9 mouse cellular contexts compared by ENCODE assay signal in genomic region chr11:103910993-103911585, GRCm38 (mm10). TPM values are rescaled to one million over a fixed set of nuclear protein-coding genes. Genes with fewer than 3 reads are reported as not detected.
DNase-seq lines count a peak whose midpoint lies in the region; ATAC-seq and TF ChIP-seq lines count a peak whose summit lies in the region.
"Had no signal": no experiment of that assay in that cellular context is flagged by ENCODE, and none has a peak within 500 bp of the region (broad histone marks: within the 10 kb centered on the region; RNA-seq: fewer than 3 reads in every experiment).

No protein-coding gene starts in this region.

- WGBS in liver, postnatal 0 days (ENCODE audit: insufficient replicate concordance), result 71% methylated on average over 7 of the region's 7 CpGs
- 70% methylated on average over 7 of the region's 7 CpGs for WGBS in liver, embryonic 11.5 days
- 38% methylated on average over 7 of the region's 7 CpGs for WGBS in midbrain, embryonic 14.5 days

- no peaks in the 10 kb centered on the region for H3K9me3 ChIP-seq in liver, postnatal 0 days (ENCODE audit: low read length)
- no peaks in the 10 kb centered on the region for H3K9me3 ChIP-seq in liver, embryonic 11.5 days (ENCODE audit: control insufficient read depth, low read length)
- no peaks in the 10 kb centered on the region for H3K9me3 ChIP-seq in midbrain, embryonic 14.5 days (ENCODE audit: control insufficient read depth, low read length)

- no peak overlapping the region for H3K4me2 ChIP-seq in liver, postnatal 0 days (ENCODE audit: low read depth, low read length)
- no peak overlapping the region for H3K4me2 ChIP-seq in liver, embryonic 11.5 days
- H3K4me2 ChIP-seq in midbrain, embryonic 14.5 days (ENCODE audit: low read length), result no peak overlapping the region

- H3K36me3 ChIP-seq in liver, postnatal 0 days (replicated peaks; ENCODE audit: insufficient read depth, low read length), result peaks cover 27% of the 10 kb centered on the region
- H3K36me3 ChIP-seq in liver, embryonic 11.5 days (ENCODE audit: control insufficient read depth, insufficient read depth, low read length), result peaks cover 10% of the 10 kb centered on the region; the same call in 1 of the 2 replicates
- H3K36me3 ChIP-seq in midbrain, embryonic 14.5 days (ENCODE audit: control insufficient read depth, insufficient read depth, low read length), result peaks cover 60% of the 10 kb centered on the region

- ATAC-seq in liver, postnatal 0 days, result no peak
- no peak for ATAC-seq in liver, embryonic 11.5 days (replicated peaks; ENCODE audit: low FRiP score)
- ATAC-seq in midbrain, embryonic 14.5 days (ENCODE audit: low FRiP score, low TSS enrichment), result no peak

- TF ChIP-seq EP300 in liver, postnatal 0 days (IDR thresholded peaks at IDR 0.05; ENCODE audit: low read depth), result no peak

- peak; percentile 16 for DNase-seq in gastrocnemius, adult 18-20 months (ENCODE audit: low spot score)
- DNase-seq in gastrocnemius, postnatal 25 days, result no peak
- no peak for DNase-seq in liver, postnatal 0 days
- DNase-seq in liver, embryonic 11.5 days (ENCODE audit: low spot score), result no peak
- peak; percentile 49 for DNase-seq in brain, embryonic 18.5 days (ENCODE audit: low read depth, low spot score)
- DNase-seq in midbrain, embryonic 14.5 days, result peak; percentile 93
- DNase-seq in adrenal gland, postnatal 25 days, result no peak
- no peak for DNase-seq in gastrocnemius, postnatal 4 days (ENCODE audit: low spot score in 2 of 2)

- no peaks in the 10 kb centered on the region for H3K27me3 ChIP-seq in liver, postnatal 0 days (ENCODE audit: insufficient read depth, low read length)
- no peaks in the 10 kb centered on the region for H3K27me3 ChIP-seq in liver, embryonic 11.5 days (replicated peaks; ENCODE audit: control insufficient read depth, insufficient read depth, low read length)
- no peaks in the 10 kb centered on the region for H3K27me3 ChIP-seq in midbrain, embryonic 14.5 days (ENCODE audit: control insufficient read depth, insufficient read depth, low read length)

- H3K4me3 ChIP-seq in liver, postnatal 0 days (ENCODE audit: low read depth, low read length), result no peak overlapping the region
- no peak overlapping the region for H3K4me3 ChIP-seq in liver, embryonic 11.5 days (ENCODE audit: low read depth, low read length)
- no peak overlapping the region for H3K4me3 ChIP-seq in midbrain, embryonic 14.5 days (replicated peaks; ENCODE audit: low read depth, low read length)
- H3K4me3 ChIP-seq: erythroblast, embryonic 14.5 days had no signal

- peak; percentile 63 for TF ChIP-seq CTCF in liver, postnatal 0 days (IDR thresholded peaks at IDR 0.05; ENCODE audit: low read depth)

- no peak overlapping the region for H3K9ac ChIP-seq in liver, postnatal 0 days (replicated peaks)
- no peak overlapping the region for H3K9ac ChIP-seq in liver, embryonic 11.5 days (ENCODE audit: low read depth, low read length)
- no peak overlapping the region for H3K9ac ChIP-seq in midbrain, embryonic 14.5 days (replicated peaks; ENCODE audit: low read length)

- no peak overlapping the region for H3K27ac ChIP-seq in liver, postnatal 0 days (ENCODE audit: low read depth)
- H3K27ac ChIP-seq in liver, embryonic 11.5 days (ENCODE audit: low read depth, low read length), result no peak overlapping the region
- no peak overlapping the region for H3K27ac ChIP-seq in midbrain, embryonic 14.5 days (replicated peaks; ENCODE audit: low read depth, low read length)

- no peaks in the 10 kb centered on the region for H3K4me1 ChIP-seq in liver, postnatal 0 days (ENCODE audit: insufficient read depth)
- no peaks in the 10 kb centered on the region for H3K4me1 ChIP-seq in liver, embryonic 11.5 days (replicated peaks; ENCODE audit: control insufficient read depth, insufficient read depth, low read length)
- H3K4me1 ChIP-seq in midbrain, embryonic 14.5 days (ENCODE audit: control insufficient read depth, insufficient read depth, low read length), result 0 out of 2 replicates have a peak, but pooled peaks cover 1% of the 10 kb centered on the region

RNA-seq across cellular contexts. Expression of gene Nsf, which starts 42.8 kb away (rescaled TPM):
- total RNA-seq in gastrocnemius, adult 18-20 months (2021), result 10 to 100 TPM; 17.0 TPM
- 10 to 100 TPM; 15.9 to 23.5 TPM for total RNA-seq in gastrocnemius, postnatal 25 days (2021)
- 14.8 and 16.0 TPM in 2 replicates for polyA plus RNA-seq in liver, postnatal 0 days (2015; fragmentation: Nextera tagmentation; extraction: Ambion mirVana)
- 50.3 and 54.3 TPM in 2 replicates for polyA plus RNA-seq in liver, embryonic 11.5 days (2014; fragmentation: Nextera tagmentation; extraction: Ambion mirVana)
- polyA plus RNA-seq in midbrain, embryonic 14.5 days (2014; fragmentation: Nextera tagmentation; extraction: Ambion mirVana), result 134 and 143 TPM in 2 replicates
- 83.0 and 104 TPM in 2 replicates for total RNA-seq in adrenal gland, postnatal 25 days (2021)
- 10 to 100 TPM; 29.3 to 30.3 TPM for total RNA-seq in gastrocnemius, postnatal 4 days (2021)

RNA-seq across cellular contexts. Expression of gene Arf2, which starts 55.5 kb away (rescaled TPM):
- 10 to 100 TPM; 14.7 to 22.9 TPM for total RNA-seq in gastrocnemius, adult 18-20 months (2021)
- total RNA-seq in gastrocnemius, postnatal 25 days (2021), result 10 to 100 TPM; 16.7 to 17.3 TPM
- polyA plus RNA-seq in liver, postnatal 0 days (2015; fragmentation: Nextera tagmentation; extraction: Ambion mirVana), result 14.6 and 15.1 TPM in 2 replicates
- 28.2 and 32.7 TPM in 2 replicates for polyA plus RNA-seq in liver, embryonic 11.5 days (2014; fragmentation: Nextera tagmentation; extraction: Ambion mirVana)
- 193 and 222 TPM in 2 replicates for polyA plus RNA-seq in midbrain, embryonic 14.5 days (2014; fragmentation: Nextera tagmentation; extraction: Ambion mirVana)
- 38.2 and 38.3 TPM in 2 replicates for total RNA-seq in adrenal gland, postnatal 25 days (2021)
- 10 to 100 TPM; 25.9 to 30.9 TPM for total RNA-seq in gastrocnemius, postnatal 4 days (2021)

Comparison
In these comparisons a context has a peak if more than half of its experiments do, and no peak if none do; other contexts are left out.
1. DNase-seq: peak in gastrocnemius, adult 18-20 months (single experiment), brain, embryonic 18.5 days (single experiment) and midbrain, embryonic 14.5 days (single experiment); none in gastrocnemius, postnatal 25 days (single experiment), liver, postnatal 0 days (single experiment), liver, embryonic 11.5 days (single experiment), adrenal gland, postnatal 25 days (single experiment) and gastrocnemius, postnatal 4 days (0 of 2).